Mouse (Mus musculus) megakaryocyte, embryonic 14.5 days (primary cell): ENCODE results near the gene Pofut1.

Experiments
- FLI1 ChIP-seq: IDR thresholded peaks from 2 replicates; pipeline ENCODE4 v1.6.1; 2012; ENCODE audit warnings: low read length, inconsistent platforms, mixed read lengths
- GATA1 ChIP-seq: IDR thresholded peaks from 3 replicates; pipeline ENCODE4 v1.6.1; 2012; ENCODE audit warnings: mixed read lengths, low read length, inconsistent platforms, borderline replicate concordance

GRCm38 (mm10) chr2:153286524-153286923 is 45.2 kb downstream of the Pofut1 start:
- no peak for TF ChIP-seq GATA1
- no peak for TF ChIP-seq FLI1
